Comparison of ENCODE assay signal across 8 mouse cellular contexts in the genomic region with DNA sequence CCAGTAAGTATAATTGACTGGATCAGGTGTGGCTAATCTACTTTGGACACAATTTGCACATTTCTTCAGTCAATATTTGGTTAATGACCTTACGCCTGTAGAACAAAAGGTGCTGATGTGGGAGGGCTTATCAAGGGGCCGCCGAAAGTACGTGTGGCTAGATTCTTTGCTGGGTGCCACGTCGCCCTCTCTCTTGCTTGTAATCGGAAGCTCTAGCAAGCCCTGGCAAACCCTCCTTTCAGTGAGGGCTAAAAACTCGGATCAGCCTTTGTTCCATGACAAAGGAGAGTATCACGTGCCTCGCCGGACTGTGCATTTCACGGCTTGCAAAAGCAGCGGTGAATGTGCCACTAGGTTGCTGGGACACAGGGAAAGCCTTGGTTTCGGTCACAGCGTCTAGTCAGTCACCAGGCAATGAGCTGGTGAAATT. TPM values are rescaled to one million over a fixed set of nuclear protein-coding genes. Genes with fewer than 3 reads are reported as not detected.
DNase-seq lines count a peak whose midpoint lies in the region; ATAC-seq and TF ChIP-seq lines count a peak whose summit lies in the region.

No protein-coding gene starts in this region.

- peak; percentile 45 to 48 for DNase-seq in cerebellum, postnatal 14 days
- no peak for DNase-seq in cerebellum, adult 18-20 months
- DNase-seq in Muller cell, postnatal 12 days (ENCODE audit: inconsistent ontology term), result peak; percentile 40
- peak; percentile 76 to 85 for DNase-seq in lung, adult 18-20 months
- DNase-seq in T-cell, adult 2 months (ENCODE audit: low spot score), result no peak

- peak overlapping the region; percentile 95 for H3K4me2 ChIP-seq in intestine, embryonic 15.5 days (replicated peaks)
- H3K4me2 ChIP-seq in neural tube, embryonic 14.5 days (ENCODE audit: low read depth, low read length), result peak overlapping the region; percentile 84

- peak; percentile 3; the same call in 1 of the 2 replicates for ATAC-seq in intestine, embryonic 15.5 days
- peak; percentile 32 for ATAC-seq in neural tube, embryonic 14.5 days (ENCODE audit: low read depth)

- no peak overlapping the region for H3K27ac ChIP-seq in embryonic fibroblast, embryonic 13.5 days (ENCODE audit: insufficient read depth, low read length)
- peak overlapping the region; percentile 61 for H3K27ac ChIP-seq in intestine, embryonic 15.5 days
- H3K27ac ChIP-seq in neural tube, embryonic 14.5 days (ENCODE audit: low read depth, low read length), result peak overlapping the region; percentile 99

- peak; percentile 54 for TF ChIP-seq POLR2A in embryonic fibroblast, embryonic 13.5 days (IDR thresholded peaks at IDR 0.05; ENCODE audit: low read depth, low read length)

- under 1% methylated on average over 15 of the region's 15 CpGs for WGBS in intestine, embryonic 15.5 days
- under 1% methylated on average over 15 of the region's 15 CpGs for WGBS in neural tube, embryonic 14.5 days

- H3K4me1 ChIP-seq in embryonic fibroblast, embryonic 13.5 days (ENCODE audit: control insufficient read depth, insufficient read depth, low read length), result no peaks in the 10 kb centered on the region
- no peaks in the 10 kb centered on the region for H3K4me1 ChIP-seq in intestine, embryonic 15.5 days (replicated peaks)
- peaks cover 9% of the 10 kb centered on the region; the same call in 1 of the 2 replicates for H3K4me1 ChIP-seq in neural tube, embryonic 14.5 days (ENCODE audit: control insufficient read depth, insufficient read depth, low read length)

- H3K9me3 ChIP-seq in intestine, embryonic 15.5 days, result no peaks in the 10 kb centered on the region
- no peaks in the 10 kb centered on the region for H3K9me3 ChIP-seq in neural tube, embryonic 14.5 days (ENCODE audit: control insufficient read depth, low read length)

- H3K36me3 ChIP-seq in intestine, embryonic 15.5 days, result no peaks in the 10 kb centered on the region
- H3K36me3 ChIP-seq in neural tube, embryonic 14.5 days (ENCODE audit: control insufficient read depth, insufficient read depth, low read length), result peaks cover 17% of the 10 kb centered on the region; the same call in 1 of the 2 replicates

- no peaks in the 10 kb centered on the region for H3K27me3 ChIP-seq in intestine, embryonic 15.5 days (replicated peaks)
- no peaks in the 10 kb centered on the region for H3K27me3 ChIP-seq in neural tube, embryonic 14.5 days (ENCODE audit: control insufficient read depth, insufficient read depth, low read length)

- TF ChIP-seq CTCF in embryonic fibroblast, embryonic 13.5 days (IDR thresholded peaks at IDR 0.05; ENCODE audit: borderline replicate concordance, insufficient read depth, low read length), result no peak

- H3K4me3 ChIP-seq in embryonic fibroblast, embryonic 13.5 days (ENCODE audit: insufficient read depth, low read length), result peak overlapping the region; percentile 95
- peak overlapping the region; percentile 64 for H3K4me3 ChIP-seq in intestine, embryonic 15.5 days (replicated peaks)
- peak overlapping the region; percentile 71 for H3K4me3 ChIP-seq in neural tube, embryonic 14.5 days (ENCODE audit: low read depth, low read length)

- peak overlapping the region; percentile 51 for H3K9ac ChIP-seq in intestine, embryonic 15.5 days
- peak overlapping the region; percentile 98 for H3K9ac ChIP-seq in neural tube, embryonic 14.5 days (replicated peaks; ENCODE audit: low read depth, low read length)

RNA-seq across cellular contexts. Expression of a gene that starts 2.6 kb away (rescaled TPM):
- 63.0 and 85.7 TPM in 2 replicates for polyA plus RNA-seq in embryonic fibroblast, embryonic 13.5 days (2011; ENCODE audit: insufficient read length, low read depth, missing spikeins)
- polyA plus RNA-seq in intestine, embryonic 15.5 days (2015; fragmentation: Nextera tagmentation; extraction: Ambion mirVana), result 189 and 204 TPM in 2 replicates
- polyA plus RNA-seq in neural tube, embryonic 14.5 days (2014; fragmentation: Nextera tagmentation; extraction: Ambion mirVana), result 1,170 and 1,195 TPM in 2 replicates

RNA-seq across cellular contexts. Expression of a gene that starts 39.9 kb away (rescaled TPM):
- 30.7 and 32.6 TPM in 2 replicates for polyA plus RNA-seq in embryonic fibroblast, embryonic 13.5 days (2011; ENCODE audit: insufficient read length, low read depth, missing spikeins)
- 77.0 and 77.4 TPM in 2 replicates for polyA plus RNA-seq in intestine, embryonic 15.5 days (2015; fragmentation: Nextera tagmentation; extraction: Ambion mirVana)
- 71.8 and 76.5 TPM in 2 replicates for polyA plus RNA-seq in neural tube, embryonic 14.5 days (2014; fragmentation: Nextera tagmentation; extraction: Ambion mirVana)

RNA-seq across cellular contexts. Expression of a gene that starts 56.8 kb away (rescaled TPM):
- polyA plus RNA-seq in embryonic fibroblast, embryonic 13.5 days (2011; ENCODE audit: insufficient read length, low read depth, missing spikeins), result 15.4 and 21.8 TPM in 2 replicates
- polyA plus RNA-seq in intestine, embryonic 15.5 days (2015; fragmentation: Nextera tagmentation; extraction: Ambion mirVana), result 11.9 and 12.6 TPM in 2 replicates
- 17.9 and 26.8 TPM in 2 replicates for polyA plus RNA-seq in neural tube, embryonic 14.5 days (2014; fragmentation: Nextera tagmentation; extraction: Ambion mirVana)

Comparison
In these comparisons a context has a peak if more than half of its experiments do, and no peak if none do; other contexts are left out.
1. DNase-seq: peak in cerebellum, postnatal 14 days (2 of 2), Muller cell, postnatal 12 days (single experiment) and lung, adult 18-20 months (2 of 2); none in cerebellum, adult 18-20 months (0 of 2) and T-cell, adult 2 months (single experiment).
2. Peak in every context shown above with its lines, with median percentiles within 50 percentile points of each other: H3K4me3 ChIP-seq.